Mouse (Mus musculus) spleen, adult 2 months (tissue): ENCODE results near the gene Zbed4.

Experiments
- CTCF ChIP-seq: fragments of 200-500 bp; IDR thresholded peaks from 2 replicates; pipeline ENCODE4 v1.5.1; 2011; ENCODE audit warnings: mild to moderate bottlenecking, inconsistent platforms; ENCODE audit not compliant: insufficient read depth, insufficient read length, insufficient replicate concordance; ENCODE audit errors: extremely low read depth
- POLR2A ChIP-seq: fragments of 200-500 bp; IDR thresholded peaks from 2 replicates; pipeline ENCODE4 v1.6.1; 2011; ENCODE audit warnings: low read depth, low read length, inconsistent platforms

GRCm38 (mm10) chr15:88732405-88733020, 18.9 kb upstream of the Zbed4 start:
- no peak for TF ChIP-seq POLR2A
- no peak for TF ChIP-seq CTCF
